Mouse (Mus musculus) c-Kit-positive CD71-positive TER-119-negative erythroid progenitor cells, embryonic 14.5 days (primary cell): ENCODE results near the gene H2afj.
A peak's percentile ranks its signal among the peaks of the same experiment; 100 is the strongest.

ENCODE experiments used
- DNase-seq: peaks from one replicate; pipeline ENCODE4 v3.0.0-alpha.2; 2013; ENCODE audit warnings: low read depth

H2afj gene

GRCm38 (mm10) chr6:136806819-136807218, 1.2 kb upstream of the H2afj start:
- no peak for DNase-seq

GRCm38 (mm10) chr6:136807395-136808013, 540 bp upstream of the H2afj start:
- no peak for DNase-seq

- DNase-seq, result no peak
Measured at GRCm38 (mm10) chr6:136808631-136809046, 595 bp downstream of the H2afj start.

- DNase-seq, result peak; percentile 63
Measured at GRCm38 (mm10) chr6:136809077-136809476, 1.0 kb downstream of the H2afj start.

GRCm38 (mm10) chr6:136809673-136810072, 1.6 kb downstream of the H2afj start:
- no peak for DNase-seq

GRCm38 (mm10) chr6:136811196-136811595, 3.2 kb downstream of the H2afj start:
- no peak for DNase-seq

GRCm38 (mm10) chr6:136813117-136813516, 5.1 kb downstream of the H2afj start:
- DNase-seq, result no peak

- DNase-seq, result no peak
Measured at GRCm38 (mm10) chr6:136815381-136815780, 7.3 kb downstream of the H2afj start.

- no peak for DNase-seq
Measured at GRCm38 (mm10) chr6:136816826-136817225, 8.8 kb downstream of the H2afj start.

- DNase-seq, result no peak
Measured at GRCm38 (mm10) chr6:136817549-136817948, 9.5 kb downstream of the H2afj start.

- no peak for DNase-seq
Measured at GRCm38 (mm10) chr6:136820381-136820780, 12.3 kb downstream of the H2afj start.

- no peak for DNase-seq
Measured at GRCm38 (mm10) chr6:136821086-136821485, 13.0 kb downstream of the H2afj start.

- no peak for DNase-seq
Measured at GRCm38 (mm10) chr6:136824987-136825386, 16.9 kb downstream of the H2afj start.

- no peak for DNase-seq
Measured at GRCm38 (mm10) chr6:136827116-136827515, 19.1 kb downstream of the H2afj start.

GRCm38 (mm10) chr6:136827516-136827880, 19.5 kb downstream of the H2afj start, which contains the start of gene BC049715:
TSS of gene BC049715 (plus strand) at chr6:136827626.
- DNase-seq, result no peak

- DNase-seq, result peak; percentile 93
Measured at GRCm38 (mm10) chr6:136827881-136828561, 20.0 kb downstream of the H2afj start, which contains the start of gene Wbp11. TSS of gene Wbp11 (minus strand) at chr6:136828233.

- DNase-seq, result no peak
Measured at GRCm38 (mm10) chr6:136828681-136829080, 20.6 kb downstream of the H2afj start.

GRCm38 (mm10) chr6:136831712-136832111, 23.7 kb downstream of the H2afj start:
- DNase-seq, result no peak

- no peak for DNase-seq
Measured at GRCm38 (mm10) chr6:136835352-136835751, 27.3 kb downstream of the H2afj start, which contains the start of gene Smco3. TSS of gene Smco3 (minus strand) at chr6:136835452.

GRCm38 (mm10) chr6:136837323-136837722, 29.3 kb downstream of the H2afj start:
- no peak for DNase-seq

GRCm38 (mm10) chr6:136844903-136845302, 36.9 kb downstream of the H2afj start:
- no peak for DNase-seq

GRCm38 (mm10) chr6:136845706-136846480, 37.8 kb downstream of the H2afj start:
- DNase-seq, result no peak

GRCm38 (mm10) chr6:136847267-136847666, 39.2 kb downstream of the H2afj start:
- no peak for DNase-seq
